Mouse (Mus musculus) layer of hippocampus, adult 11-12 months (tissue): Measurements from ENCODE around the gene Tsga13.

ENCODE experiments used
- DNase-seq: peaks from one replicate; pipeline ENCODE4 v3.0.0; 2022; ENCODE audit warnings: low spot score

Gene Tsga13

GRCm38 (mm10) chr6:30915473-30915872 lies at the start of gene Tsga13:
Gene Tsga13, minus strand, starts transcription at chr6:30915573.
- DNase-seq = no peak

- no peak for DNase-seq
These were observed 43.6 kb upstream of the Tsga13 start, which contains the start of gene Klf14 for GRCm38 (mm10) chr6:30958736-30959540. Gene Klf14, minus strand, starts transcription at chr6:30959078.

- peak; percentile 17 for DNase-seq
These were observed 42.7 kb upstream of the Tsga13 start for GRCm38 (mm10) chr6:30957784-30958735.

- DNase-seq = no peak
These were observed 23.9 kb upstream of the Tsga13 start for GRCm38 (mm10) chr6:30939264-30939663.

- DNase-seq = no peak
These were observed 7.4 kb upstream of the Tsga13 start for GRCm38 (mm10) chr6:30922821-30923220.

GRCm38 (mm10) chr6:30921826-30922225 lies 6.5 kb upstream of the Tsga13 start:
- DNase-seq = no peak

GRCm38 (mm10) chr6:30920834-30921675 lies 5.7 kb upstream of the Tsga13 start:
- DNase-seq = peak; percentile 16

GRCm38 (mm10) chr6:30907970-30908369 lies 7.4 kb downstream of the Tsga13 start:
- peak; percentile 50 for DNase-seq

GRCm38 (mm10) chr6:30904911-30905310 lies 10.5 kb downstream of the Tsga13 start:
- no peak for DNase-seq

GRCm38 (mm10) chr6:30904033-30904432 lies 11.3 kb downstream of the Tsga13 start:
- no peak for DNase-seq

- no peak for DNase-seq
These were observed 17.9 kb downstream of the Tsga13 start for GRCm38 (mm10) chr6:30897520-30897919.

- no peak for DNase-seq
These were observed 18.4 kb downstream of the Tsga13 start for GRCm38 (mm10) chr6:30896986-30897327.

- DNase-seq = peak; percentile 96
These were observed 19.0 kb downstream of the Tsga13 start, which contains the start of gene Copg2 for GRCm38 (mm10) chr6:30896195-30896985. Gene Copg2, minus strand, starts transcription at chr6:30896794.

GRCm38 (mm10) chr6:30895819-30896194 lies 19.6 kb downstream of the Tsga13 start:
- peak; percentile 9 for DNase-seq

GRCm38 (mm10) chr6:30893081-30893480 lies 22.3 kb downstream of the Tsga13 start:
- no peak for DNase-seq

GRCm38 (mm10) chr6:30891761-30892160 lies 23.6 kb downstream of the Tsga13 start:
- DNase-seq = no peak

GRCm38 (mm10) chr6:30884856-30885255 lies 30.5 kb downstream of the Tsga13 start:
- DNase-seq = no peak

- DNase-seq = no peak
These were observed 31.9 kb downstream of the Tsga13 start for GRCm38 (mm10) chr6:30883491-30883890.

- no peak for DNase-seq
These were observed 38.7 kb downstream of the Tsga13 start for GRCm38 (mm10) chr6:30876661-30877060.

GRCm38 (mm10) chr6:30866501-30866900 lies 48.9 kb downstream of the Tsga13 start:
- no peak for DNase-seq
